Mouse (Mus musculus) hindbrain, embryonic 13.5 days (tissue): ENCODE data around the gene Caprin1. TPM values are rescaled to one million over a fixed set of nuclear protein-coding genes. Genes with fewer than 3 reads are reported as not detected.

Experiments
- ATAC-seq: fragments of 200-750 bp; cut with Nextera tagmentation; 2 replicates; pipeline ENCODE4 v1.8.0; 2017; ENCODE audit warnings: moderate TSS enrichment; ENCODE audit not compliant: low FRiP score
- H3K27ac ChIP-seq: fragments of 300-500 bp; sonication (generic); 2 replicates; pipeline ENCODE4 v1.5.1; 2015; ENCODE audit warnings: inconsistent platforms, mild to moderate bottlenecking, moderate library complexity
- H3K27me3 ChIP-seq: fragments of 300-500 bp; sonication (generic); 2 replicates; pipeline ENCODE4 v1.6.1; 2015; ENCODE audit warnings: mild to moderate bottlenecking, inconsistent platforms
- H3K36me3 ChIP-seq: fragments of 300-500 bp; sonication (generic); 2 replicates; pipeline ENCODE4 v1.6.1; 2015; ENCODE audit warnings: mild to moderate bottlenecking, inconsistent platforms
- H3K4me1 ChIP-seq: fragments of 300-500 bp; sonication (generic); replicated peaks from 2 replicates; pipeline ENCODE4 v1.6.1; 2015; ENCODE audit warnings: inconsistent platforms
- H3K4me2 ChIP-seq: fragments of 300-500 bp; sonication (generic); 2 replicates; pipeline ENCODE4 v1.6.1; 2015; ENCODE audit warnings: inconsistent platforms, mild to moderate bottlenecking, moderate library complexity
- H3K4me3 ChIP-seq: fragments of 300-500 bp; sonication (generic); 2 replicates; pipeline ENCODE4 v1.5.1; 2015; ENCODE audit warnings: mild to moderate bottlenecking, inconsistent platforms
- H3K9ac ChIP-seq: fragments of 300-500 bp; sonication (generic); 2 replicates; pipeline ENCODE4 v1.6.1; 2015; ENCODE audit warnings: mild to moderate bottlenecking, inconsistent platforms
- H3K9me3 ChIP-seq: fragments of 300-500 bp; sonication (generic); 2 replicates; pipeline ENCODE4 v1.6.1; 2016; ENCODE audit warnings: inconsistent platforms
- WGBS: fragments of 180-500 bp; shearing (Covaris S2); methylation state at CpG from one replicate; pipeline ENCODE4 v1.1.7; 2015; 5-methylcytosine and 5-hydroxymethylcytosine counted together
- polyA plus RNA-seq: library from polyadenylated mRNA; unstranded; fragments of >200 nt; fragmentation: Nextera tagmentation; extraction: Ambion mirVana; gene quantifications from 2 replicates; pipeline ENCODE4 v1.2.1, GENCODE M21; 2015

The Caprin1 gene
- 408 and 431 TPM in 2 replicates for polyA plus RNA-seq

GRCm38 (mm10) chr2:103797491-103798009 is at the start of gene Caprin1:
Gene Caprin1 (minus strand): TSS chr2:103797649.
- Histone ChIP-seq H3K4me2 (peak within 1 kb of the TSS; percentile 64), H3K9me3 (no peaks in the 10 kb centered on the region), H3K36me3 (peaks cover 11% of the 10 kb centered on the region), H3K9ac (peak within 1 kb of the TSS; percentile 99), H3K4me3 (peak within 1 kb of the TSS; percentile 96), H3K27me3 (no peaks in the 10 kb centered on the region), H3K4me1 (peaks cover 24% of the 10 kb centered on the region), H3K27ac (peak within 1 kb of the TSS; percentile 100)
- peak; percentile 95 for ATAC-seq
- 2% methylated on average over 33 of the region's 33 CpGs for WGBS

GRCm38 (mm10) chr2:103846875-103847274 is 49.4 kb upstream of the Caprin1 start:
- 88% methylated on average over 1 of the region's 1 CpGs for WGBS
- Histone ChIP-seq H3K4me3 (no peak overlapping the region), H3K27ac (no peak overlapping the region), H3K36me3 (no peaks in the 10 kb centered on the region), H3K27me3 (no peaks in the 10 kb centered on the region), H3K4me1 (no peaks in the 10 kb centered on the region), H3K4me2 (no peak overlapping the region), H3K9ac (no peak overlapping the region), H3K9me3 (no peaks in the 10 kb centered on the region)
- no peak for ATAC-seq

GRCm38 (mm10) chr2:103846271-103846670 is 48.8 kb upstream of the Caprin1 start:
- ATAC-seq, result no peak
- Histone ChIP-seq H3K4me2 (no peak overlapping the region), H3K4me3 (no peak overlapping the region), H3K4me1 (no peaks in the 10 kb centered on the region), H3K9ac (no peak overlapping the region), H3K27me3 (no peaks in the 10 kb centered on the region), H3K9me3 (no peaks in the 10 kb centered on the region), H3K36me3 (no peaks in the 10 kb centered on the region), H3K27ac (no peak overlapping the region)
- 88% methylated on average over 4 of the region's 4 CpGs for whole genome bisulfite sequencing

- no peak overlapping the region for H3K4me3 ChIP-seq
- H3K4me1 ChIP-seq, result no peaks in the 10 kb centered on the region
- no peak for ATAC-seq
- no peaks in the 10 kb centered on the region for H3K36me3 ChIP-seq
- no peak overlapping the region for H3K4me2 ChIP-seq
- H3K9ac ChIP-seq, result no peak overlapping the region
- H3K27ac ChIP-seq, result no peak overlapping the region
- 98% methylated on average over 2 of the region's 2 CpGs for WGBS
- no peaks in the 10 kb centered on the region for H3K9me3 ChIP-seq
- no peaks in the 10 kb centered on the region for H3K27me3 ChIP-seq
These were observed 46.6 kb upstream of the Caprin1 start for GRCm38 (mm10) chr2:103844016-103844415.

GRCm38 (mm10) chr2:103843321-103843720 is 45.9 kb upstream of the Caprin1 start:
- H3K4me3 ChIP-seq, result no peak overlapping the region
- ATAC-seq, result no peak
- H3K9me3 ChIP-seq, result no peaks in the 10 kb centered on the region
- H3K4me1 ChIP-seq, result no peaks in the 10 kb centered on the region
- no peak overlapping the region for H3K27ac ChIP-seq
- H3K4me2 ChIP-seq, result no peak overlapping the region
- no peak overlapping the region for H3K9ac ChIP-seq
- H3K36me3 ChIP-seq, result no peaks in the 10 kb centered on the region
- H3K27me3 ChIP-seq, result no peaks in the 10 kb centered on the region
- 94% methylated on average over 13 of the region's 13 CpGs for WGBS

- Histone ChIP-seq H3K4me3 (no peak overlapping the region), H3K27me3 (no peaks in the 10 kb centered on the region)
These were observed 44.9 kb upstream of the Caprin1 start for GRCm38 (mm10) chr2:103842299-103842698.

GRCm38 (mm10) chr2:103838483-103838882 is 41.0 kb upstream of the Caprin1 start:
- WGBS, result 75% methylated on average over 3 of the region's 3 CpGs
- H3K4me2 ChIP-seq, result no peak overlapping the region
- H3K36me3 ChIP-seq, result no peaks in the 10 kb centered on the region
- peaks cover 8% of the 10 kb centered on the region for H3K4me1 ChIP-seq
- no peaks in the 10 kb centered on the region for H3K9me3 ChIP-seq
- no peak overlapping the region for H3K9ac ChIP-seq
- no peaks in the 10 kb centered on the region for H3K27me3 ChIP-seq
- no peak for ATAC-seq
- H3K27ac ChIP-seq, result no peak overlapping the region
- no peak overlapping the region for H3K4me3 ChIP-seq

More at GRCm38 (mm10) chr2:103842299-103842698, 44.9 kb upstream of the Caprin1 start:
- Histone ChIP-seq H3K9ac (no peak overlapping the region), H3K36me3 (no peaks in the 10 kb centered on the region), H3K27ac (no peak overlapping the region), H3K4me1 (no peaks in the 10 kb centered on the region), H3K4me2 (no peak overlapping the region), H3K9me3 (no peaks in the 10 kb centered on the region)
- WGBS, result 86% methylated on average over 5 of the region's 5 CpGs
- no peak for ATAC-seq

GRCm38 (mm10) chr2:103837166-103837565 is 39.7 kb upstream of the Caprin1 start:
- H3K36me3 ChIP-seq, result no peaks in the 10 kb centered on the region
- 92% methylated on average over 4 of the region's 4 CpGs for WGBS
- no peaks in the 10 kb centered on the region for H3K9me3 ChIP-seq
- no peak overlapping the region for H3K27ac ChIP-seq
- no peak overlapping the region for H3K4me2 ChIP-seq
- no peak overlapping the region for H3K9ac ChIP-seq
- no peaks in the 10 kb centered on the region for H3K27me3 ChIP-seq
- peaks cover 8% of the 10 kb centered on the region for H3K4me1 ChIP-seq
- no peak for ATAC-seq
- no peak overlapping the region for H3K4me3 ChIP-seq

- Histone ChIP-seq H3K27ac (peak overlapping the region; percentile 35; the same call in 1 of the 2 replicates), H3K4me3 (no peak overlapping the region), H3K4me1 (peaks cover 8% of the 10 kb centered on the region), H3K27me3 (no peaks in the 10 kb centered on the region), H3K36me3 (no peaks in the 10 kb centered on the region), H3K9ac (no peak overlapping the region), H3K9me3 (no peaks in the 10 kb centered on the region), H3K4me2 (no peak overlapping the region)
- no peak for ATAC-seq
- WGBS, result 77% methylated on average over 11 of the region's 11 CpGs
These were observed 38.4 kb upstream of the Caprin1 start for GRCm38 (mm10) chr2:103835614-103836395.

- Histone ChIP-seq H3K4me2 (no peak overlapping the region), H3K36me3 (no peaks in the 10 kb centered on the region), H3K4me1 (peaks cover 8% of the 10 kb centered on the region), H3K27ac (no peak overlapping the region), H3K4me3 (no peak overlapping the region), H3K9me3 (no peaks in the 10 kb centered on the region), H3K27me3 (no peaks in the 10 kb centered on the region), H3K9ac (no peak overlapping the region)
- 72% methylated on average over 3 of the region's 3 CpGs for WGBS
- no peak for ATAC-seq
These were observed 36.5 kb upstream of the Caprin1 start for GRCm38 (mm10) chr2:103833816-103834445.

- H3K27ac ChIP-seq, result no peak overlapping the region
- no peaks in the 10 kb centered on the region for H3K9me3 ChIP-seq
- H3K9ac ChIP-seq, result no peak overlapping the region
- no peaks in the 10 kb centered on the region for H3K27me3 ChIP-seq
- WGBS, result 74% methylated on average over 5 of the region's 5 CpGs
- no peak for ATAC-seq
- H3K36me3 ChIP-seq, result no peaks in the 10 kb centered on the region
- peaks cover 8% of the 10 kb centered on the region for H3K4me1 ChIP-seq
- H3K4me3 ChIP-seq, result no peak overlapping the region
- H3K4me2 ChIP-seq, result no peak overlapping the region
These were observed 35.5 kb upstream of the Caprin1 start for GRCm38 (mm10) chr2:103832899-103833298.

GRCm38 (mm10) chr2:103828900-103829299 is 31.5 kb upstream of the Caprin1 start:
- Histone ChIP-seq H3K4me1 (no peaks in the 10 kb centered on the region), H3K9ac (no peak overlapping the region), H3K27ac (no peak overlapping the region), H3K4me3 (no peak overlapping the region), H3K4me2 (no peak overlapping the region), H3K9me3 (no peaks in the 10 kb centered on the region), H3K36me3 (no peaks in the 10 kb centered on the region), H3K27me3 (no peaks in the 10 kb centered on the region)
- ATAC-seq, result no peak
